Mouse (Mus musculus): ENCODE data around the gene Fcgr1.

- TF ChIP-seq CTCF (IDR thresholded peaks at IDR 0.05; ENCODE audit: low read depth) (no peak), EP300 (optimal IDR thresholded peaks at IDR 0.05) (no peak)
Observed at GRCm38 (mm10) chr3:96273591-96274465, 19.9 kb downstream of the Fcgr1 start.
